Mouse (Mus musculus) C2C12 (cell line): ENCODE measurements around the gene 2010300C02Rik.

Experiments
- CTCF ChIP-seq: IDR thresholded peaks from one replicate; pipeline ENCODE4 v1.5.1; 2011; ENCODE audit not compliant: control insufficient read depth, insufficient read depth, insufficient read length
- MAX ChIP-seq: IDR thresholded peaks from one replicate; pipeline ENCODE4 v1.6.1; 2011; ENCODE audit warnings: mild to moderate bottlenecking, control low read depth
- MYOG ChIP-seq: IDR thresholded peaks from one replicate; pipeline ENCODE4 v1.6.1; 2011; ENCODE audit not compliant: control insufficient read depth, insufficient read length; ENCODE audit errors: extremely low read depth
- USF1 ChIP-seq: IDR thresholded peaks from one replicate; pipeline ENCODE4 v1.6.1; 2011; ENCODE audit warnings: low read depth, mild to moderate bottlenecking, control low read depth, moderate library complexity

GRCm38 (mm10) chr1:37624185-37624584 lies 95.7 kb downstream of the 2010300C02Rik start:
- TF ChIP-seq CTCF (no peak), USF1 (no peak), MAX (no peak), MYOG (no peak)
